Mouse (Mus musculus) forebrain, embryonic 13.5 days (tissue): ENCODE measurements at regions not wholly inside any gene's neighbourhood (a gene's known extent, or its start where the extent isn't known, plus 50 kb on each side); places are given as distances from the start of the nearest gene placed in this dataset.

Experiments used
- ATAC-seq: fragments of 200-750 bp; cut with Nextera tagmentation; 2 replicates; pipeline ENCODE4 v1.8.0; 2017
- H3K27ac ChIP-seq: fragments of 300-500 bp; sonication (generic); 2 replicates; pipeline ENCODE4 v1.5.1; 2015; ENCODE audit warnings: inconsistent platforms, mild to moderate bottlenecking, moderate library complexity
- H3K27me3 ChIP-seq: fragments of 300-500 bp; sonication (generic); 2 replicates; pipeline ENCODE4 v1.6.1; 2015; ENCODE audit warnings: mild to moderate bottlenecking, inconsistent platforms
- H3K36me3 ChIP-seq: fragments of 300-500 bp; sonication (generic); 2 replicates; pipeline ENCODE4 v1.6.1; 2015; ENCODE audit warnings: mild to moderate bottlenecking, inconsistent platforms; ENCODE audit not compliant: poor library complexity, severe bottlenecking
- H3K4me1 ChIP-seq: fragments of 300-500 bp; sonication (generic); 2 replicates; pipeline ENCODE4 v1.6.1; 2015; ENCODE audit warnings: inconsistent platforms
- H3K4me2 ChIP-seq: fragments of 300-500 bp; sonication (generic); 2 replicates; pipeline ENCODE4 v1.6.1; 2015; ENCODE audit warnings: inconsistent platforms, mild to moderate bottlenecking, moderate library complexity
- H3K4me3 ChIP-seq: fragments of 300-500 bp; sonication (generic); 2 replicates; pipeline ENCODE4 v1.5.1; 2015; ENCODE audit warnings: mild to moderate bottlenecking, inconsistent platforms
- H3K9ac ChIP-seq: fragments of 300-500 bp; sonication (generic); 2 replicates; pipeline ENCODE4 v1.6.1; 2015; ENCODE audit warnings: mild to moderate bottlenecking, inconsistent platforms
- H3K9me3 ChIP-seq: fragments of 300-500 bp; sonication (generic); replicated peaks from 2 replicates; pipeline ENCODE4 v1.6.1; 2016; ENCODE audit warnings: inconsistent platforms
- WGBS: fragments of 180-500 bp; shearing (Covaris S2); methylation state at CpG from one replicate; pipeline ENCODE4 v1.1.7; 2015; 5-methylcytosine and 5-hydroxymethylcytosine counted together

DNA sequence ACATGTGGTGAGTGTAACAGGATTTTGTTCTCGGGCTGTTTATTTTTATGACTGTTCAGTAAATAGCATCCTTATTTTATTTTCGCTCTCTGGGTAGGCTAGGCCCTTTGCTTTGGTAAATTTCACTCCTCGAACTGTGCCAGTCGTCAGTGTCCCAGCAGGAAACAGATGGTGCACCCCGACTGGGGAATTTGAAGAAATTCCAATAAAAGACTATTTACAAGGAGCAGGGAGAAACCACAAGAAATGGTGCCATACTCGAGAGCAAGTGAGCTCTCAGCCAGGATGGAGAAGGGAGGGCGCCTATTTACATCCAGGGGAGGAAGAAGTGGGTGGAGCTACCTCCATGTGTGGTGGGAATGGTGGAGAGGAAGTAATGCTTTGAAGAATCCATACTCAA, 213.0 kb downstream of the Zfp326 start:
- ATAC-seq = peak; percentile 70; the same call in 1 of the 2 replicates
- 69% methylated on average over 7 of the region's 7 CpGs for WGBS
- H3K4me2 ChIP-seq = no peak overlapping the region
- H3K36me3 ChIP-seq = no peaks in the 10 kb centered on the region
- no peak overlapping the region for H3K27ac ChIP-seq
- H3K4me3 ChIP-seq = no peak overlapping the region
- no peaks in the 10 kb centered on the region; the same call in 1 of the 2 replicates for H3K9me3 ChIP-seq
- no peaks in the 10 kb centered on the region for H3K4me1 ChIP-seq
- H3K27me3 ChIP-seq = no peaks in the 10 kb centered on the region
- no peak overlapping the region for H3K9ac ChIP-seq

DNA sequence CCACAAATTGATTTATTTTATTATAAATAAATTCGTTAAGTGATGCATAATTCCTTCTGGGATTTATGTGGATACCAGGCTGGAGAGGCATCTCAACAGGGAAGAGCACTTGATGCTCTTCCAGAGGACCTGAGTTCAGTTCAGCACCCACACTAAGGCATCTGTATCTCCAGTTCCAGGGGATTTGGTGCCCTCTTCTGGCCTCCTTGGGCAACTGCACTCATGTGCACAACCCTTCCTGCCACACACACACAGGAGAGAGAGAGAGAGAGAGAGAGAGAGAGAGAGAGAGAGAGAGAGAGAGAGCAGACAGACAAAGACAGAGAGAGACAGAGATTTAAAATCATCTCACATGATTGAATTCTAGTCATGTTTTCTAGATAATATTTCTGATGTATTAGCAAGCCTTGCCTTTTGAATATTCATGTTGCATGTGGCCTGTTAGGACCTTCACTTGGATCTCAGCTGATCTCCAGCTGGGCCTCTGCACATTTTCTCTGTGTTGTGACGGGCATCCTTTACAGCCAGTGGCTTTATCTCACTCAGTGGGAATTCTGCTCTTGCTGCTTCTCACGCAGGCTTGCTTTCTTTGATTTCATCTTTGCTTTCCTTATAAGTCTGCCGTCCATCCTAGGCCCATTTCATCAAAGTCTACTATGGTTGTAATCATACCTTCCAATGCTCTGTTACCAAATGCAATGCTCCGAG, 212.3 kb downstream of the Zfp326 start:
- 79% methylated on average over 5 of the region's 5 CpGs for WGBS
- no peaks in the 10 kb centered on the region for H3K4me1 ChIP-seq
- H3K9ac ChIP-seq = no peak overlapping the region
- H3K9me3 ChIP-seq = no peaks in the 10 kb centered on the region; the same call in 1 of the 2 replicates
- H3K36me3 ChIP-seq = no peaks in the 10 kb centered on the region
- H3K27me3 ChIP-seq = no peaks in the 10 kb centered on the region
- no peak for ATAC-seq
- H3K4me3 ChIP-seq = no peak overlapping the region
- H3K27ac ChIP-seq = no peak overlapping the region
- H3K4me2 ChIP-seq = no peak overlapping the region

DNA sequence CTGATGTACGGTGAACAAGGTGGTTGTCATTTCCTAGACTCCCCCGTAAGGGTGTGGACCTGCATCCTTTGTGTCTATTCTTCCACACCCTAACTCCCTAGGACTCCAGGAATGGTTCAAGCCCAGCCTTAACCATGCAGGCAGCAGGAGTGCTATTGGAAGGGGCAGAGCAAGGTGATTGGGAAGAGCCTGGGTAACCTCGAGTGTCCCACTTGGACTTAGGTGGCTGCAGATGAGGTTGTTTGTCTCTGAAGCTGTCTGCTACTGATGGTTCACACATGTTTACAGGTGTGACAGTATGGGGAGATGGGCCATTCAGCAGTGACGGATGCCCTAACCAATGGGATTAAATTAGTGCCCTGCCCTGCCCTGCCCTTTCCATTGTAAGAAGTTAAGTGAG, 207.4 kb downstream of the Zfp326 start:
- Histone ChIP-seq H3K9ac (no peak overlapping the region), H3K4me3 (no peak overlapping the region), H3K27me3 (no peaks in the 10 kb centered on the region), H3K36me3 (no peaks in the 10 kb centered on the region), H3K9me3 (no peaks in the 10 kb centered on the region; the same call in 1 of the 2 replicates), H3K4me2 (no peak overlapping the region), H3K4me1 (no peaks in the 10 kb centered on the region), H3K27ac (no peak overlapping the region)
- WGBS = 87% methylated on average over 4 of the region's 4 CpGs
- ATAC-seq = no peak

DNA sequence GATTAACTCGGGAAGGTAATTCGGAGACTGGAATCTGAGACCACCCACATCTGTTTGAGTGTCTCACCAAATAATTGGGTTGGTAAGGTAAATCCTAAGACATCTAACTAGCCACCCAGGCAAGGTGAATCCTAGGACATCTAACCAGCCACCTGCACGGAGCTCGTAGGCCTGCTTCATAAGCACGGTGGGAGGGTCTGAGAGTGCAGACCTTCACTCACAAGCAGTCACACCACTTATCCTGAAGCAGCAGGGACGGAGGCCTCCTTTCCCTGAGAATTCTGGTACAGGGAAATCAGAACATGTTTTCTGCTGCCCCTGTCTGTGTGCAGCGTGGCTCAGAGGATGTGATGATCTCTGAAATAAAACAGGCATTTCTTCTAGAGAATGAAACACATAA, 206.5 kb downstream of the Zfp326 start:
- no peaks in the 10 kb centered on the region for H3K4me1 ChIP-seq

DNA sequence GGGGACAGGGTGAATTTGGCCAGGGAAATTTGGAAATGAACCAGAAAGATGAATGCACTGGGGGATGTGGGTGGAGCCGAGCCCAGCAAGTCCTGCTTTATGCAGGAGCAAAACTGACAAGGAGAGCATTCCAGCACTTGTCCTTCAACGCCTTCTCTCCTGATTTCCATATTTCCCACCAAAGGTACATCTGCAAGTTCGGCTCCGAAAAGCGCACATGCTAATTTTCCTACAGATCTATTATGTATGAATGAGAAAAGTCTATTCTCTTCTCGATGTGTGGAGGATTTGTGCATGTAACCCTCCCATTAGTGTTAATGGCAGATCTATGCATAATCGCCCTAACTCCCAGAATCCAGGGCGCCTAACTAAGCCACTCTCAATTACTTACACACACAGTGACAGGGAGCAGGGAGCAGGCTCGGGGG, 190.8 kb downstream of the Zfp326 start:
- H3K4me1 ChIP-seq = peaks cover 15% of the 10 kb centered on the region
- no peak overlapping the region for H3K9ac ChIP-seq
- ATAC-seq = peak; percentile 71
- H3K36me3 ChIP-seq = no peaks in the 10 kb centered on the region
- H3K4me2 ChIP-seq = no peak overlapping the region
- no peaks in the 10 kb centered on the region for H3K27me3 ChIP-seq
- H3K27ac ChIP-seq = no peak overlapping the region
- H3K9me3 ChIP-seq = peaks cover 12% of the 10 kb centered on the region; the same call in 1 of the 2 replicates
- no peak overlapping the region for H3K4me3 ChIP-seq
- 32% methylated on average over 9 of the region's 9 CpGs for WGBS

More for the DNA sequence above, 206.5 kb downstream of the Zfp326 start:
- H3K4me2 ChIP-seq = no peak overlapping the region
- H3K4me3 ChIP-seq = no peak overlapping the region
- H3K27ac ChIP-seq = no peak overlapping the region
- H3K9me3 ChIP-seq = no peaks in the 10 kb centered on the region; the same call in 1 of the 2 replicates
- WGBS = 68% methylated on average over 7 of the region's 7 CpGs
- no peak for ATAC-seq
- no peak overlapping the region for H3K9ac ChIP-seq
- H3K36me3 ChIP-seq = no peaks in the 10 kb centered on the region
- no peaks in the 10 kb centered on the region for H3K27me3 ChIP-seq

DNA sequence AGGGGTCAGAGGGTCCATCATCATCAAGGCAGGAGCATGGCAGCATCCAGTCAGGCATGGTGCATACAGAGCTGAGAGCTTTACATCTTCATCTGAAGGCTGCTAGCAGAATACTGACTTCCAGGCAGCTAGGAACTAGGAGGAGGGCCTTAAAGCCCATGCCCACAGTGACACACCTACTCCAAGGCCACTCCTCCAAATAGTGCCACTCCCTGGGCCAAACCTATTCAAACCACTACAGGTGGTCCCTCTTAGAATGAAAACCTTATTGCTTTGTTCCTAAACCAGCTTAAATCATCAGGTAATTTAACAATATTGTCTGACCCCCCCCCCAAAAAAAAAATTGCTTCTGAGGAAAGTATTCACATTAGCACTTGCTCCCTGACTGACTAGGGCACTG, 190.3 kb downstream of the Zfp326 start:
- peak; percentile 33; the same call in 1 of the 2 replicates for ATAC-seq
- H3K27ac ChIP-seq = no peak overlapping the region
- no peak overlapping the region for H3K4me2 ChIP-seq

DNA sequence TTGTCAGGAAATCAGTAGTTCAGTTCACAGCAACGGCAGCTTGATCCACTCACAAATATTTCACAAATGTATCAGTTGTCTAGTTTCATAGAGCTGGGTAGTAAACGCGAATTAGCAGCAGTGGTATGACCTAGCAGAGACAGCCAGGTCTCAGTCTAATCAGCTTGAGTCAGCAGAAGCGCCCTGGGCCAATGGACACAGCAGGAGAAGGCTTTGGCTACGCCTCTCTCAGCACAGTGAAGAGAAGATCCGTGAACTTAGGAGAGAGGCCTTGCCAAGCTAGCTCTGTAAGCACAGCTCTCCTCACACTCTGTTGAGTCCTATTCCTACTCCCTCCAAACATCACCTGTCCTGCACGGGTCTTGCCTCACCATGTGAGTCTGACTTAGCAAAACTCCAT, 188.0 kb downstream of the Zfp326 start:
- 88% methylated on average over 7 of the region's 7 CpGs for WGBS
- H3K27me3 ChIP-seq = no peaks in the 10 kb centered on the region
- no peak overlapping the region for H3K4me3 ChIP-seq
- ATAC-seq = no peak
- H3K36me3 ChIP-seq = no peaks in the 10 kb centered on the region
- H3K9me3 ChIP-seq = peaks cover 12% of the 10 kb centered on the region; the same call in 1 of the 2 replicates
- H3K4me2 ChIP-seq = no peak overlapping the region
- no peak overlapping the region for H3K9ac ChIP-seq
- H3K27ac ChIP-seq = no peak overlapping the region
- H3K4me1 ChIP-seq = peaks cover 15% of the 10 kb centered on the region

More for the DNA sequence above, 190.3 kb downstream of the Zfp326 start:
- no peak overlapping the region for H3K4me3 ChIP-seq
- peaks cover 15% of the 10 kb centered on the region for H3K4me1 ChIP-seq
- no peaks in the 10 kb centered on the region for H3K36me3 ChIP-seq
- no peaks in the 10 kb centered on the region for H3K27me3 ChIP-seq
- H3K9me3 ChIP-seq = peaks cover 12% of the 10 kb centered on the region; the same call in 1 of the 2 replicates
- no peak overlapping the region for H3K9ac ChIP-seq

DNA sequence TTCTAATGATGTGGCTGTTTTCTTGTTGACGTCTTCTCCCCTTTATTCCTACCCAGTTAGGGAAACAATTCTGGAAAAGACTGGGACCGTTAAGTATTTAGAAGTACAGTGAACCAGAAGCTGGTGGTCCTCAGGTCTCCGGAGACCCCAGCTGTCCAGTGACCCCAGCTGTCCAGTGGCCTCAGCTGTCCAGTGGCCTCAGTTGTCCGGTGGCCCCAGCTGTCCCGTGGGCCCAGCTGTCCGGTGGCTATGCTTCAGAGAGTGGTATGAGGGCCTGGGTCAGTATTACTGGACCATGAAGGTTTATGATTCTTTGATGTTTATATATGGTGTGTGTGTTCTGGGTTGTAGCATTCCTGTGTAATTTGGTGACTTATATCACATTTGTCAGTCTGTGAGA, 186.6 kb downstream of the Zfp326 start:
- peaks cover 12% of the 10 kb centered on the region; the same call in 1 of the 2 replicates for H3K9me3 ChIP-seq
- H3K9ac ChIP-seq = no peak overlapping the region
- H3K36me3 ChIP-seq = no peaks in the 10 kb centered on the region
- 89% methylated on average over 6 of the region's 6 CpGs for WGBS
- no peak for ATAC-seq
- no peak overlapping the region for H3K4me2 ChIP-seq
- H3K27me3 ChIP-seq = no peaks in the 10 kb centered on the region
- peaks cover 15% of the 10 kb centered on the region for H3K4me1 ChIP-seq
- H3K27ac ChIP-seq = no peak overlapping the region
- no peak overlapping the region for H3K4me3 ChIP-seq

DNA sequence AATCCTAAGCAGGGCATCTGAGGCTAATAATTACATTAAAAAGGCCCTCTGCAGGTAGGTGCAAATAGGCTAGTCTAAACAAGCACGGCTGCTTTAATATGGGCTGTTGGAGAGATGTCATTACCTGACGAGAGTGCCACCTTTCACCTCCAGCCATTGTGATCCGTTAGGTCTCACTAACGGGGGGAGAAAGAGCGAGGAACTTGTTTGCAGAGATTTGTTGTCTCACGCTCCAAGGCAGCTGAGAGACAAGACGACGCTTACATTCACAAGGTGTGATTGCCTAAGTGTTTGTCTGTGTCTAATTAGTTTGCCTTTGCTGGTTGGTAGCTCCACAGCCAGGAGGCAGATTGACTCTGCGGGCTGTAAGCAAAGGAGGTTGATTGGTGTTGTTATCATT, 180.3 kb downstream of the Zfp326 start:
- H3K27ac ChIP-seq = no peak overlapping the region
- WGBS = 38% methylated on average over 9 of the region's 9 CpGs

DNA sequence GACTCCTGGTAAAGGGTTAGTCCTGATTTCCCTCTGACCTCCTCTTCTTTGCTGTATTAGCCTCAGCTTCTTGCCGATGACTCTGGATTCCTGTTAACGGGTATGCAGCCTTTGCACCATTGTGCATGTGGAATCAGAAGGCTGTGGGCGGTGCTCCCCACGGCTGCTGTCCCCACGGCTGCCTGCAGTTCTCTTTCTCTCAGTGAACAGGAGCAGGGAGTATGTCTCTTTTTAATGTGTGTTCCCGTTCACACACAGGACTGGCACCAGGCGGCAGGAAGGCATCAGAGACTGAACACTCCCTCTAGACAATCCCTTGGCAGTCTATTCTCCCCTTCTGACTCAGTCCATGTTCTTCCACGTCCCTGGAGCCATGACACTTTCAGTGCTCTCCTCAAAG, 178.9 kb downstream of the Zfp326 start:
- H3K9me3 ChIP-seq = no peaks in the 10 kb centered on the region
- no peak overlapping the region for H3K4me3 ChIP-seq
- no peak overlapping the region; the same call in 1 of the 2 replicates for H3K27ac ChIP-seq
- H3K36me3 ChIP-seq = no peaks in the 10 kb centered on the region
- ATAC-seq = no peak
- H3K9ac ChIP-seq = no peak overlapping the region
- WGBS = 47% methylated on average over 8 of the region's 8 CpGs
- no peaks in the 10 kb centered on the region for H3K27me3 ChIP-seq
- H3K4me1 ChIP-seq = no peaks in the 10 kb centered on the region
- no peak overlapping the region for H3K4me2 ChIP-seq

More for the DNA sequence above, 180.3 kb downstream of the Zfp326 start:
- Histone ChIP-seq H3K4me1 (no peaks in the 10 kb centered on the region), H3K9ac (no peak overlapping the region), H3K36me3 (no peaks in the 10 kb centered on the region), H3K4me2 (no peak overlapping the region), H3K4me3 (no peak overlapping the region), H3K27me3 (no peaks in the 10 kb centered on the region), H3K9me3 (no peaks in the 10 kb centered on the region)
- ATAC-seq = no peak

DNA sequence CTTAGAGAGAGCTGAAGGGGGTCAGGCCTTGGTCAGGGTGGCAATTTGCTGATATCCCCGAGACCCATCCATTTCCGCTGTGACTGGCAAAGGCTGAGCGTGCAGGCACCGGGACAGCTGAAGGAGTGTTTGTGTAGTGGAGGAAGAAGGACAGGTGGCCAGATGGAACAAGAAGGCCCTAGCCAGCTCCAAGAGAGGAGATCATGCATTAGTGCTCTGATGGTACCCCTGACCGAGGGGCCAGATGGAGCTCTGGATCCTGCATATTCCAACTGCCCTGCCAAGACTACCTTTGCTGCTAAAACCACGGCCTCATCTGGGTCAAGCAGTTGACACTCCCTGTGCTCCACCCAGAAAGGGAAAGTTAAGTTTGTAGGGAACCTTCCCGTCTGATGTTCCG, 174.7 kb downstream of the Zfp326 start:
- 96% methylated on average over 8 of the region's 8 CpGs for WGBS
- no peak overlapping the region for H3K27ac ChIP-seq
- no peak for ATAC-seq
- H3K27me3 ChIP-seq = no peaks in the 10 kb centered on the region
- H3K4me2 ChIP-seq = no peak overlapping the region
- no peaks in the 10 kb centered on the region for H3K36me3 ChIP-seq
- H3K9me3 ChIP-seq = no peaks in the 10 kb centered on the region
- H3K9ac ChIP-seq = no peak overlapping the region
- H3K4me3 ChIP-seq = no peak overlapping the region
- no peaks in the 10 kb centered on the region for H3K4me1 ChIP-seq

DNA sequence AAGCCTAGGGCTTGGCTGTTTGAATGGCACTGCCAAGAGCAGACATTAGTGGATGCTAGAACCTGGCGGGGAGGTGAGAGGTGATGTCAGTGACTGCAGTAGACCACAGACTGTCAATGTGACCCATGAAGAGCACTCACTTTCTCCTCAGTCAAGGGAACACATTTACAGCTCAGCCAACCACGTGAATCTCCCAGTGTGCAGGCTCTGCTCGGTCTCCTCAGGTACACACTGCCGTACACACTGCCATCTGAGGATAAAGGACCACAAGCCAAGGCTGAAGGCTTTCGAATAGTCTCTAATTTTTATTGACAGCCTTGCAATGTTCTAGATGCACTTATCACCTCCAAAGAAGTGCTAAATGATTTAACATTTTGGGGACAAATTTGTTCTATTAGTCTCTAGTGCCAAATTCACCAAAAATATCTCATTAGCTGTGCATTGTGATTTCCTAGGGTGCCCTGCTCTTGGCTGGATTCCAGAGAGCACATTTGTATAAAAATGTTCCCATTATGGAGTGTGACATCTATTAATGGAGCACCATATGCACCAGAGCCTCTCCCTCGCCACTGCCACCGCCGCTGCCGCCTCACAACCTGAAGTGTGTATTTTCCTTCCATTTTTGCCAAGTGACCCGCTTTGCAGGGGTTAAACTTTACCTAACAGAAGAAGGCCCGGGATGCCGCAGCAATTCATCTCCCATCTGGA, 168.7 kb downstream of the Zfp326 start:
- Histone ChIP-seq H3K27me3 (no peaks in the 10 kb centered on the region), H3K4me1 (peaks cover 10% of the 10 kb centered on the region), H3K9me3 (no peaks in the 10 kb centered on the region), H3K9ac (no peak overlapping the region), H3K36me3 (no peaks in the 10 kb centered on the region), H3K27ac (peak overlapping the region; percentile 51), H3K4me3 (no peak overlapping the region), H3K4me2 (no peak overlapping the region)
- 39% methylated on average over 12 of the region's 12 CpGs for WGBS
- ATAC-seq = peak; percentile 61
